Mouse (Mus musculus) limb, embryonic 11.5 days (tissue): ENCODE measurements at regions not wholly inside any gene's neighbourhood (a gene's known extent, or its start where the extent isn't known, plus 50 kb on each side); places are given as distances from the start of the nearest gene placed in this dataset.
"Not testable (repeated sequence)": the region's sequence is repeated elsewhere in the genome, so short reads cannot be mapped to it uniquely, and the experiment has no call there.

ENCODE experiments used
- ATAC-seq: fragments of 200-750 bp; cut with Nextera tagmentation; 2 replicates; pipeline ENCODE4 v1.8.0; 2017; ENCODE audit warnings: low read depth; ENCODE audit not compliant: insufficient number of reproducible peaks, low FRiP score, low TSS enrichment
- DNase-seq: peaks from one replicate; pipeline ENCODE4 v3.0.0-alpha.2; 2015; ENCODE audit warnings: low spot score
- H3K27ac ChIP-seq: fragments of 300-500 bp; sonication (generic); replicated peaks from 2 replicates; pipeline ENCODE4 v1.5.1; 2014; ENCODE audit warnings: low read depth, mild to moderate bottlenecking, low read length
- H3K27me3 ChIP-seq: fragments of 300-500 bp; sonication (generic); 2 replicates; pipeline ENCODE4 v1.6.1; 2014; ENCODE audit warnings: mild to moderate bottlenecking, low read length, mixed read lengths; ENCODE audit not compliant: control insufficient read depth, insufficient read depth
- H3K36me3 ChIP-seq: fragments of 300-500 bp; sonication (generic); 2 replicates; pipeline ENCODE4 v1.6.1; 2014; ENCODE audit warnings: mild to moderate bottlenecking, low read length, moderate library complexity, mixed read lengths; ENCODE audit not compliant: control insufficient read depth, insufficient read depth
- H3K4me1 ChIP-seq: fragments of 300-500 bp; sonication (generic); 2 replicates; pipeline ENCODE4 v1.6.1; 2014; ENCODE audit warnings: low read length, mixed read lengths; ENCODE audit not compliant: control insufficient read depth, insufficient read depth
- H3K4me2 ChIP-seq: fragments of 300-500 bp; sonication (generic); 2 replicates; pipeline ENCODE4 v1.6.1; 2014; ENCODE audit warnings: low read depth, mild to moderate bottlenecking, moderate library complexity; ENCODE audit not compliant: severe bottlenecking
- H3K4me3 ChIP-seq: fragments of 300-500 bp; sonication (generic); 2 replicates; pipeline ENCODE4 v1.5.1; 2014; ENCODE audit warnings: low read depth, low read length
- H3K9ac ChIP-seq: fragments of 300-500 bp; sonication (generic); 2 replicates; pipeline ENCODE4 v1.6.1; 2014; ENCODE audit warnings: mild to moderate bottlenecking, low read length
- H3K9me3 ChIP-seq: fragments of 300-500 bp; sonication (generic); 2 replicates; pipeline ENCODE4 v1.6.1; 2016; ENCODE audit warnings: low read length; ENCODE audit not compliant: control insufficient read depth
- WGBS: fragments of 180-500 bp; shearing (Covaris S2); extraction: QIAGEN DNeasy Blood & Tissue Kit; methylation state at CpG from one replicate; pipeline ENCODE4 v1.1.7; 2014; 5-methylcytosine and 5-hydroxymethylcytosine counted together

- Histone ChIP-seq H3K36me3 (no peaks in the 10 kb centered on the region), H3K27me3 (no peaks in the 10 kb centered on the region), H3K4me1 (no peaks in the 10 kb centered on the region), H3K4me3 (no peak overlapping the region), H3K9ac (no peak overlapping the region), H3K27ac (no peak overlapping the region), H3K9me3 (no peaks in the 10 kb centered on the region), H3K4me2 (no peak overlapping the region)
- WGBS = 71% methylated on average over 13 of the region's 13 CpGs
- DNase-seq (peak; percentile 68), ATAC-seq (no peak)
These were observed 52.0 kb upstream of the Ak4 start for GRCm38 (mm10) chr4:101366905-101367679.

DNA sequence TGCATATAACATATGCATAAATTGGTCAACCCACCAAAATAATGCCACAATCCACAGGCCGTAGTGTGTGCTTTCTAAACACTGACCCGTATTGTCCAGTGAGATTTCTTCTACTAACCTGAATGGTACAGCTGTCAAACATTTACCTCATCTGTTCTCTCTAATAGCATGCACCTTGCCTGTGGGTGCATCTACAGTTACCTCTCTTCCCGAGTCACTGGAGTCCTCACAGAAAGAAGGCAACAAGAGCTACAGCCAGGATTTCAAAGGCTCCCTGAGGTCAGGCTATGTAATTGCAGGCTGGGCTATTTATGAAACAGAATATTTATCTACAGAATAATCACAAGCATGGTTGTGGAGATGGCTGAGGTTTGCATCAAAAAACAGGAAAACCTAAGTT is 53.8 kb upstream of the Ak4 start:
- H3K4me3 ChIP-seq = no peak overlapping the region
- H3K9ac ChIP-seq = no peak overlapping the region
- no peaks in the 10 kb centered on the region for H3K4me1 ChIP-seq
- no peaks in the 10 kb centered on the region for H3K36me3 ChIP-seq
- no peak overlapping the region for H3K27ac ChIP-seq
- ATAC-seq (no peak), DNase-seq (no peak)
- no peaks in the 10 kb centered on the region for H3K27me3 ChIP-seq
- H3K9me3 ChIP-seq = no peaks in the 10 kb centered on the region
- 86% methylated on average over 3 of the region's 3 CpGs for WGBS
- H3K4me2 ChIP-seq = no peak overlapping the region

GRCm38 (mm10) chr4:101364716-101365115 is 54.4 kb upstream of the Ak4 start:
- Histone ChIP-seq H3K4me2 (no peak overlapping the region), H3K9me3 (no peaks in the 10 kb centered on the region), H3K27me3 (no peaks in the 10 kb centered on the region), H3K4me1 (no peaks in the 10 kb centered on the region), H3K4me3 (no peak overlapping the region), H3K36me3 (no peaks in the 10 kb centered on the region), H3K27ac (no peak overlapping the region), H3K9ac (no peak overlapping the region)
- no peak for ATAC-seq
- DNase-seq = no peak
- 95% methylated on average over 2 of the region's 2 CpGs for WGBS

DNA sequence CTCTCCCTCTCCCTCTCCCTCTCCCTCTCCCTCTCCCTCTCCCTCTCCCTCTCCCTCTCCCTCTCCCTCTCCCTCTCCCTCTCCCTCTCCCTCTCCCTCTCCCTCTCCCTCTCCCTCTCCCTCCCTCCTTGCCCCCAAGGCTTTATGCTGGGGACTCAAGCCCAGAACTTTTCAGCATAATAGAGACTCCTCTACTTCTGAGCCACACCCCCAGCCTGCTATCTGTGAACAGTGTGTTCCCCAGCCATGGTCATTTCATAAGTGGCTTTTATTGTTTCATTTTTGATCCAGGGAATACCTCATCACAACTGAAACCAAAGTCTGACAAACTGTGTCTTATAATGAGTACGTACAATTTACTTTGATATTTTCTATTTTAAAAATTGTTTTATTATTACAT is 55.8 kb upstream of the Ak4 start:
- DNase-seq, H3K4me3 ChIP-seq, H3K4me1 ChIP-seq, ATAC-seq, H3K9me3 ChIP-seq, H3K27me3 ChIP-seq, H3K4me2 ChIP-seq, H3K9ac ChIP-seq, H3K27ac ChIP-seq, H3K36me3 ChIP-seq: not testable (repeated sequence)
- 89% methylated on average over 1 of the region's 1 CpGs for WGBS

- WGBS = 88% methylated on average over 1 of the region's 1 CpGs
- ATAC-seq (no peak), DNase-seq (no peak)
- Histone ChIP-seq H3K27ac (no peak overlapping the region), H3K9ac (no peak overlapping the region), H3K9me3 (no peaks in the 10 kb centered on the region), H3K36me3 (no peaks in the 10 kb centered on the region), H3K4me1 (no peaks in the 10 kb centered on the region), H3K4me3 (no peak overlapping the region), H3K27me3 (no peaks in the 10 kb centered on the region), H3K4me2 (no peak overlapping the region)
These were observed 57.3 kb upstream of the Ak4 start for GRCm38 (mm10) chr4:101361779-101362178.

DNA sequence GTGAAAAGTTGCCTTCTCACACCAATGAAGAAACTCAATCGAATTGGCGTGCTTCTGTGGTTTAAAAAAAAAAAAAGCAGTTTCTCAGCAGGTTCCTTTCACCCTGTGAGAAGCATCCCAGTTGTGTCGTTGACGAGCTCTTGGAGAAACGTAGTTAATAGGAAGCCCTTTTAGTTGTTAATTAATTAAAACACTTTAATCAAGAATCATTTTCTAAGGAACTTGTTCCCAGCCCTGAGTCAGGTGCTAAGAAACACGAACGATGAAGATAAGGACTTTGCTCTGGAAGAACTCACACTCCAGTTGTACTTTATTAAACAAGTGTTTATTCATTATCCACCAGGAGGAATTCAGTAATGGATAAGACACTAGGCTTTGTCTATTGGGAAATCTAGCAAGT is 58.8 kb upstream of the Ak4 start:
- Histone ChIP-seq H3K9ac (no peak overlapping the region), H3K36me3 (no peaks in the 10 kb centered on the region), H3K27ac (no peak overlapping the region), H3K4me1 (no peaks in the 10 kb centered on the region), H3K9me3 (no peaks in the 10 kb centered on the region), H3K27me3 (no peaks in the 10 kb centered on the region), H3K4me3 (no peak overlapping the region), H3K4me2 (no peak overlapping the region)
- ATAC-seq = no peak
- 82% methylated on average over 7 of the region's 7 CpGs for WGBS
- no peak for DNase-seq

- 86% methylated on average over 5 of the region's 5 CpGs for WGBS
These were observed 60.0 kb upstream of the Ak4 start for GRCm38 (mm10) chr4:101359119-101359518.

DNA sequence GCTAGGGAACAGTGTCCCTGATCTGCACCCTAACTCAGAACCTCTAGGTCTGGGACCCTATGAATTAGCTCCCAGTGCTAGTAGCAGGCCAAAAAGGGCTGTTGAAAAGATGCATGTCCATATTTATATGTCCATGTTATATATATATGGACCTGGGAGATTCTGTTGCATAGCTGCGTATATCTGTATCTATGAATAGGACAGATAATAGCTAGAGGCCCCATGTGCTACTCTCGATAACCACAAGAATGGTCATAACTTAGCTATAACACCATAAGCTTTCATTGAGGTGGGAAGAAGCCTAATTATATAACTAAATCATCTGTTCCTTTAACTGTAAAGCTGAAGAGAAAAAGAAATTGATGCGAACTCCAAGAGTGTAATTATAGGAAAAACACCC is 60.6 kb upstream of the Ak4 start:
- Histone ChIP-seq H3K4me3 (no peak overlapping the region), H3K4me1 (no peaks in the 10 kb centered on the region), H3K9me3 (no peaks in the 10 kb centered on the region), H3K27ac (no peak overlapping the region), H3K27me3 (no peaks in the 10 kb centered on the region), H3K36me3 (no peaks in the 10 kb centered on the region), H3K9ac (no peak overlapping the region), H3K4me2 (no peak overlapping the region)
- DNase-seq (no peak), ATAC-seq (no peak)
- 94% methylated on average over 3 of the region's 3 CpGs for WGBS

More at GRCm38 (mm10) chr4:101359119-101359518, 60.0 kb upstream of the Ak4 start:
- ATAC-seq (no peak), DNase-seq (no peak)
- Histone ChIP-seq H3K27me3 (no peaks in the 10 kb centered on the region), H3K4me2 (no peak overlapping the region), H3K9me3 (no peaks in the 10 kb centered on the region), H3K36me3 (no peaks in the 10 kb centered on the region), H3K4me1 (no peaks in the 10 kb centered on the region), H3K9ac (no peak overlapping the region), H3K27ac (no peak overlapping the region), H3K4me3 (no peak overlapping the region)

- Histone ChIP-seq H3K4me1 (no peaks in the 10 kb centered on the region), H3K36me3 (no peaks in the 10 kb centered on the region), H3K27me3 (no peaks in the 10 kb centered on the region), H3K4me2 (no peak overlapping the region), H3K9me3 (no peaks in the 10 kb centered on the region), H3K27ac (no peak overlapping the region), H3K9ac (no peak overlapping the region), H3K4me3 (no peak overlapping the region)
- whole genome bisulfite sequencing = 92% methylated on average over 8 of the region's 8 CpGs
- DNase-seq (no peak), ATAC-seq (no peak)
These were observed 61.2 kb upstream of the Ak4 start for GRCm38 (mm10) chr4:101357923-101358322.
